Mouse (Mus musculus) megakaryocyte, embryonic 14.5 days (primary cell): ENCODE measurements around the gene Pgf. TPM values are rescaled to one million over a fixed set of nuclear protein-coding genes. Genes with fewer than 3 reads are reported as not detected.

ENCODE experiments used
- H3K27me3 ChIP-seq: replicated peaks from 2 replicates; pipeline ENCODE3; 2012; ENCODE audit warnings: inconsistent platforms
- H3K36me3 ChIP-seq: replicated peaks from 2 replicates; pipeline ENCODE3; 2012; ENCODE audit warnings: low read length, inconsistent platforms, mixed read lengths
- H3K4me1 ChIP-seq: 2 replicates; pipeline ENCODE4 v1.6.1; 2012; ENCODE audit warnings: inconsistent platforms
- H3K4me3 ChIP-seq: replicated peaks from 2 replicates; pipeline ENCODE3; 2012; ENCODE audit warnings: moderate library complexity, mild to moderate bottlenecking, inconsistent platforms
- H3K9me3 ChIP-seq: 2 replicates; pipeline ENCODE4 v1.6.1; 2012; ENCODE audit warnings: inconsistent platforms
- FLI1 ChIP-seq: IDR thresholded peaks from 2 replicates; pipeline ENCODE4 v1.6.1; 2012; ENCODE audit warnings: low read length, inconsistent platforms, mixed read lengths
- GATA1 ChIP-seq: IDR thresholded peaks from 3 replicates; pipeline ENCODE4 v1.6.1; 2012; ENCODE audit warnings: mixed read lengths, low read length, inconsistent platforms, borderline replicate concordance
- polyA plus RNA-seq: library from polyadenylated mRNA; stranded (reverse); fragments of >175 nt; gene quantifications from 2 replicates; pipeline ENCODE4 v1.2.3, GENCODE M21; 2012; ENCODE audit warnings: low replicate concordance; ENCODE audit not compliant: insufficient read depth

The Pgf gene
- polyA plus RNA-seq, 1 experiment, result 0.10 TPM

DNA sequence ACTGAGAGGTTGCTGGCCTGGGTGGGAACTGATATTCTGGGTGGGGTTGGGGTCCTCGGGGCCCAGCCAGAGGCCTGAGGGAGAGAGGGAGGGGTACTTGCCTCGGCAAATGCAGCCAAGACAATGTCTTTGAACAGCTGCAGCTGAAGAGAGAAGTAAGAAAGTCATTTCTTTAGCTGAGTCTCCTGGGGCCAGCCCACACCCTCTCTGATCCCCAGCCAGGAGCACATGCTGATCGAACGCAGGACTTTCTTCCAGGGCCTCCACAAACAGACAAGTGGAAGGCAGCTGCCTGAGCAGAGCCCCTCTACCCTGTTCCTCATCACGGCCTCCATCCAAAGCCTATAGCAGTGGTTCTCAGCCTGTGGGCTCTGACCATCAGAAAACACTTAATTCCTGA lies 12.6 kb downstream of the Pgf start:
- no peak for TF ChIP-seq GATA1
- TF ChIP-seq FLI1, result no peak
- Histone ChIP-seq H3K9me3 (peaks cover 17% of the 10 kb centered on the region), H3K36me3 (no peaks in the 10 kb centered on the region), H3K4me1 (peaks cover 10% of the 10 kb centered on the region), H3K27me3 (peaks cover 40% of the 10 kb centered on the region), H3K4me3 (no peak overlapping the region)

DNA sequence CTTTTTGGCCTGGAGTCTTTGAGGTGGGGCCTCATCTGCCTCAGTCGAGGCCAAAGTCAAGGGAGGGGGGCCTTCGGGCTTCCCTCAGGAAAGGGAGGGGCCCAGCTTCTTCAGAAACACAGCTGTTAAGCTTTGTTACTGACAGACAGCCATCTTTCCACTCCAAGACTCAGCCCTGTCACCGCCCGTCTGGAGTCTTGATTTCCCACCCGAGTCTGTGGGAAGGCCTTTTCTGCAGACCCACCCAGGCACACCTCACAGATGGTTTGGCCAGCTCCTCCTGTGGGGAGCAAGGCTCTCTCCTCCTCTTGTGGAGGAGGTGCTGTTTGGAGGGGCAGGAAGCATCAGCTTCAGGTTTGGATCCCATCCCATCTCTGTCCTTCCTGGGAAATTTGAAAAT lies 18.0 kb downstream of the Pgf start:
- no peak for TF ChIP-seq FLI1
- TF ChIP-seq GATA1, result no peak
- H3K9me3 ChIP-seq, result peaks cover 19% of the 10 kb centered on the region
- H3K4me3 ChIP-seq, result no peak overlapping the region
- peaks cover 34% of the 10 kb centered on the region for H3K27me3 ChIP-seq
- peaks cover 6% of the 10 kb centered on the region; the same call in 1 of the 2 replicates for H3K4me1 ChIP-seq
- H3K36me3 ChIP-seq, result no peaks in the 10 kb centered on the region

DNA sequence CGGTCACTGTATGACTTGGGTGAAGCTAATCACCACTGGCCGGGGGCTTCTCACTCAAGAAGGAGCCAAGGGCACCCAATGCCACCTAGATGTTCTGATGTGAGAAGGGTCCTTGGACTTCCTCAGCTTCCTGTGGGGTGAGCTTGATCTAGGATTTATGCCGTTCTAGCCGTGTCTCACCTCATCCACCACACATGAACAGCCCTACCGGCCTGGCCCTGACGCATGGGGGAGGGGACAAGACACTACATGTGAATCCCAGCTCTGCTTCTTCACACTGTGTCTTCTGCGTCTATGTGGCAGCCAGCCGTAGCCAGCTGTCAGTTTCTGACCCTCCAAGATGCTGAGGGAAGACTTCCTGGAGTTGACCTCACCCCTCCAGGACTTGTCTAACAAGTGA lies 18.8 kb downstream of the Pgf start:
- Histone ChIP-seq H3K4me3 (no peak overlapping the region), H3K36me3 (no peaks in the 10 kb centered on the region), H3K9me3 (peaks cover 16% of the 10 kb centered on the region), H3K27me3 (peaks cover 37% of the 10 kb centered on the region), H3K4me1 (peaks cover 6% of the 10 kb centered on the region; the same call in 1 of the 2 replicates)
- TF ChIP-seq FLI1 (no peak), GATA1 (no peak)

DNA sequence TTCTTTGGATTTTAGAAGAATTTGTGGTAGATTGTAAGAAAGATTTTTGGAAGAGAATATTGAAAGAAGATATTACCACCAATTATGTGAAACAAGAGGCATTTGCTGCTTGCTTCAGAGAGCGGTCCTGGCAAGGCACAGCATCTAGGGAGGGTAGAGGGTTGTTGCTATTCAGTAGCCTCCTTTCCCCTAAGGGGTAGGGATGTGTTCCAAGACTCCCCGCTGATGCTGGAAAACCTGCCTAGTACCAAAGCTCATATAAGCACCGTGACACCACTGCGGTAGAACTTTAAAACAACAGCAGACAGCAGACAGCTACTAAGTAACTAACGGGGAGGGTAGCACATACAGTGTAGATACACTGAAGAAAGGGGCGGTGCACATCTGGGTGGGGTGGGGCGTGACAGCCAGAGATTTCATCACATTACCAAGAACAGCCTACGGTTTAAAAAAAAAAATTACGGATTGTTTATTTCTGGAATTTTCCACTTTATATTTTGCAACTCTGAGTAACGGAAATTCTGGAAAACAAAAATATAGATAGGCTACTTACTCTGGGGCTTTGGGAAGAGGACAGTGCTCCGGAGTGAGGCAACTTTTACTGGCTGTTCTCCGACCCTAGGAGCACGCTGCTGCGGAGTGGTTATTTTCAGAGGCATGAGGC lies 19.7 kb downstream of the Pgf start:
- peaks cover 39% of the 10 kb centered on the region for H3K27me3 ChIP-seq
- TF ChIP-seq GATA1 (no peak), FLI1 (no peak)
- H3K36me3 ChIP-seq, result no peaks in the 10 kb centered on the region
- H3K9me3 ChIP-seq, result peaks cover 12% of the 10 kb centered on the region
- no peak overlapping the region for H3K4me3 ChIP-seq
- H3K4me1 ChIP-seq, result peaks cover 6% of the 10 kb centered on the region; the same call in 1 of the 2 replicates

DNA sequence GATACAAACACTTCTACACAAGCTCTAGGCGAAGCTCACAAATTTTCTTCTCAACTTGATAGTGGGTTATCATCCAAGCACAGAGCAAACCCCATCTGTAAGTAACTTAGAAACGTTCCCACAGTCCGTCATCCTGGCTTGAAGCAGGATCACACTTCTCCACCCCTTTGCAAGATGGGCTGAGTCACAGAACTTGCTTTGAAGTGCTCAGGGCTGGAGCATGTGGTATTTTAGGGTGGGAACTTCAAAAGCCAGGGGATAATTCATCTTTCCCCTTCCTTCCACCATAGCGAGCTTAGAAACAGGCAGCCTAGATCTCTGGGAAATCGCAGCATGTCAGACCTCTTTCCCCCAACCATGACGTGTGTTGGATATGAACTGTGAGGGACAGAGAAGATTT lies 21.3 kb downstream of the Pgf start:
- no peak overlapping the region for H3K4me3 ChIP-seq
- no peak for TF ChIP-seq FLI1
- TF ChIP-seq GATA1, result no peak

DNA sequence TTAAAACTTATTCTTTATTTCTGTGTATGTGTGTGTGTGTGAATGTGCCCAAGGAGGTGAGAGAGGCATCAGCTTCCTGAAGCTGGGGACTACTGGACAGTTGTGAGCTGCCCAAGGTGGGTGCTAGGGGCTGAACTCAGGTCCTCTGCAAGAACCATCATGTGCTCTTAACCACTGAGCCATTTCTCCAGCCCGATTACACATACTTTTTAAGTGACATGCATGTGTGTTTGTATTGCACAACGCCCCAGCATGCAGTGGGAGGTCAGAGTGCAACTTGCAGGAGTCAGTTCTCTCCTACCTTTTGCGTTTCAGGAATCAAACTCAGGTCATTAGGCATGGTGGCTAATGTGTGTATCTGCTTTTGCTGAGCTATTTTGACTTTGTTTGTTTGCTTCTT lies 24.6 kb downstream of the Pgf start:
- no peak overlapping the region for H3K4me3 ChIP-seq
- peaks cover 59% of the 10 kb centered on the region for H3K27me3 ChIP-seq
- peaks cover 6% of the 10 kb centered on the region; the same call in 1 of the 2 replicates for H3K9me3 ChIP-seq
- H3K4me1 ChIP-seq, result peaks cover 16% of the 10 kb centered on the region
- TF ChIP-seq FLI1, result no peak
- TF ChIP-seq GATA1, result no peak
- H3K36me3 ChIP-seq, result no peaks in the 10 kb centered on the region

More for the DNA sequence above, 21.3 kb downstream of the Pgf start:
- Histone ChIP-seq H3K4me1 (peaks cover 6% of the 10 kb centered on the region; the same call in 1 of the 2 replicates), H3K36me3 (no peaks in the 10 kb centered on the region), H3K9me3 (peaks cover 6% of the 10 kb centered on the region; the same call in 1 of the 2 replicates), H3K27me3 (peaks cover 48% of the 10 kb centered on the region)

DNA sequence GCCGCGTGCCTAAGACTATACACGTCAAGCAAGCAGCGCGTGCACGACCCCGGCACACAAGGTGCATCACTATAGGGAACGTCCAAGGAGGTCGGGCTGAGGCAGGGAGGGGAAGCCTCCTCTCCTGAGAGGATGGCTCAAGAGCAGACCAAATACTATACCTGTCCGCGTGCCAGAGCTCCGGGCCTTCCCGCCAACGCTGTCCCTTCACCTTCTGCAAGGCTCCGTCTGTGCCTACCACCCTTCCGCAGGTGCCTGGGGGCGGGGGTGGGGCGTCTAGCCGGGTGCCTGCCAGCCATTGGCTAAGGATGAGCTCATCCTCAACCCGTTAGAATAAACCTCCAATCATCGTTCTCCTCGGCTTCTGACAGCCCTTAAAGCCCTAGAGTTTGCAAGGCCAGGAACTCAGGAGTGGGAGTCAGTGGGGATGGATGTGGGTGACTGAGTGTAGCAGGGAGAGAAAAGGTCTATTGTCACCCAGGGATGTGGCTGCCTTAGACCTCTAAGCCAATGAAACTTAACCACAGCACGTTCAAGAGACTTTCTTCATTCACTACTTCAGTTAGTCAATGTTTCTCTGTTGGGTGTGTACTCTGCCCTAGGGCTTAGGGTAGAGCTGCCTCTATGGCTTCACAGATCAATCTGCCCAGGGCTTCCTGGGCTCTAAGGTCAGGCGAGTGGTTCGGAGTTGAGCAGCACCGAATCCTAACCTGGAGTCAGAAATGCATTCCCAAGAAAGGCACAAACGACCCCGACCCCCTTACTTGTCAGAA lies 26.4 kb downstream of the Pgf start, which contains the start of gene Rps6kl1:
Rps6kl1 (minus strand) TSS at position 263 of the 773 bp plus-strand sequence.
- Histone ChIP-seq H3K27me3 (peaks cover 65% of the 10 kb centered on the region), H3K4me1 (peaks cover 24% of the 10 kb centered on the region), H3K4me3 (peak within 1 kb of the TSS; percentile 80), H3K9me3 (peaks cover 6% of the 10 kb centered on the region; the same call in 1 of the 2 replicates), H3K36me3 (no peaks in the 10 kb centered on the region)
- TF ChIP-seq GATA1 (no peak), FLI1 (no peak)

DNA sequence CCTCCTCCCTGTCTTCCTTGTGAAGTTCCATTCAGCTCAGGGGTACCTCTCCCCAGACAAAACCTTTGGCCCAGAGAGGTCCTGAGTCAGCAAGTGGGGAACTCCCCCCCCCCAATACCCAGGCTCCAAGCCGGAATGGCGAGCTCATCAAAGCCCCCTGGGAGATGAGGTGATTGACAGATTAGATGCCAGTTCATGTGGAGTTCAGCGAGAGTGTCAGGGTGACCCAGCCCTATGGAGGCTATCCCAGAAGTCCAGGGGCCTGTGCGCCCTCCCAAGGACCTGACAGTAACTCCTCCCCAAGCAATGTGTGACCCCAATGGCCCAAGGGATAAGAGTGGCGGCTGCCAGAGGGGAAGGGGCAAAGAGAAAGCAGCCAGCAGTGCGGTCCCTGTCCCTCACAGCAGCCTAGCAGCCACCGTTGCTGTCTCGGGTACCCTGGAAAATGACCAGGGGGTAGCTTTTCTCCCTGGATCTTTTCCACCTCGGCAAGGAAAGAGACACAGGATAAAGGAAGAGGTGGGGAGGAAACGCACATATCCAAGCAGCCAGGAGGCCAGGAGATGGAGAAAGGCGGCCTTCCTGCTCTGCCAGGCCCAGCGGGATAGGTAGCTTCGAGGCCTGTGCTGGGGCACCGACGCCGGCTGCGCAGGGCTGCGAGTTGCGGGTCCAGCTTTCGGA lies 27.1 kb downstream of the Pgf start:
- Histone ChIP-seq H3K9me3 (peaks cover 6% of the 10 kb centered on the region; the same call in 1 of the 2 replicates), H3K4me1 (peaks cover 23% of the 10 kb centered on the region), H3K4me3 (peak overlapping the region; percentile 80), H3K27me3 (peaks cover 67% of the 10 kb centered on the region), H3K36me3 (no peaks in the 10 kb centered on the region)
- no peak for TF ChIP-seq GATA1
- TF ChIP-seq FLI1, result no peak

DNA sequence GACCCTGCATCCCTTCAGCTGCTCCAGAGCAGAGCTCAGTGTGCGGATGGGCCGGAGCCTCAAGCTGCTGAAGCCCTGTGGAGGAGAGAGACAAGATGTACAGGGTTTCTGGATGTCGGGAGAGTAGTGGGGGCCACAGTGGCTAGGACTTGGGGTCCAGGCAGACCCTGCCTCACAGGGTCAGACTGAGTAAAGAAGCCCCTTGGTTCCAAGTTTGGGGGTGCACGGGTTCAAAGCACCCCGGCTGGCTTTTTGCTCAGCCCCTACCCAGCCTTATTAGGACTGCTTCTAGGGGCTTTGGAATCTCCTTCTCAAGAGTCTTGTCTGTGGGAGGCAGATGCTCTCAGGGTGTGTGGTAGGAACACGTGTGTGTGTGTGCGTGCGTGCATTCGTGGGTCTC lies 30.7 kb downstream of the Pgf start:
- Histone ChIP-seq H3K4me3 (no peak overlapping the region), H3K27me3 (peaks cover 63% of the 10 kb centered on the region), H3K36me3 (no peaks in the 10 kb centered on the region), H3K4me1 (peaks cover 29% of the 10 kb centered on the region), H3K9me3 (0 out of 2 replicates have a peak, but pooled peaks cover 3% of the 10 kb centered on the region)
- no peak for TF ChIP-seq FLI1
- no peak for TF ChIP-seq GATA1
